Mouse (Mus musculus): ENCODE measurements around the gene Fez2. TPM values are rescaled to one million over a fixed set of nuclear protein-coding genes. Genes with fewer than 3 reads are reported as not detected.

Gene Fez2
- polyA plus RNA-seq, 1 experiment from 2014 or later: 43.0 TPM

GRCm38 (mm10) chr17:78444826-78445225 lies 26.9 kb upstream of the Fez2 start:
- H3K4me3 ChIP-seq: no peak overlapping the region
- no peak overlapping the region for H3K4me2 ChIP-seq (replicated peaks)
- H3K4me1 ChIP-seq: peaks cover 4% of the 10 kb centered on the region; the same call in 1 of the 2 replicates
- H3K27ac ChIP-seq: no peak overlapping the region
- no peaks in the 10 kb centered on the region for H3K27me3 ChIP-seq
- no peak for ATAC-seq (ENCODE audit: insufficient number of reproducible peaks, insufficient read depth, low FRiP score, low TSS enrichment)
- H3K9me3 ChIP-seq: no peaks in the 10 kb centered on the region
- no peak overlapping the region for H3K9ac ChIP-seq
- 73% methylated on average over 7 of the region's 7 CpGs for WGBS
- H3K36me3 ChIP-seq: no peaks in the 10 kb centered on the region

GRCm38 (mm10) chr17:78440771-78441170 lies 22.8 kb upstream of the Fez2 start:
- Histone ChIP-seq H3K27ac (no peak overlapping the region), H3K9ac (no peak overlapping the region), H3K36me3 (no peaks in the 10 kb centered on the region), H3K4me2 (replicated peaks) (no peak overlapping the region), H3K27me3 (no peaks in the 10 kb centered on the region), H3K4me1 (no peaks in the 10 kb centered on the region), H3K4me3 (no peak overlapping the region), H3K9me3 (no peaks in the 10 kb centered on the region)
- WGBS: 95% methylated on average over 2 of the region's 2 CpGs
- no peak for ATAC-seq (ENCODE audit: insufficient number of reproducible peaks, insufficient read depth, low FRiP score, low TSS enrichment)

- H3K9me3 ChIP-seq: no peaks in the 10 kb centered on the region
- H3K36me3 ChIP-seq: no peaks in the 10 kb centered on the region
- H3K4me1 ChIP-seq: no peaks in the 10 kb centered on the region
- H3K27me3 ChIP-seq: no peaks in the 10 kb centered on the region
- H3K4me2 ChIP-seq (replicated peaks): no peak overlapping the region
- no peak overlapping the region for H3K9ac ChIP-seq
- WGBS: 91% methylated on average over 4 of the region's 4 CpGs
- no peak overlapping the region for H3K4me3 ChIP-seq
- no peak for ATAC-seq (ENCODE audit: insufficient number of reproducible peaks, insufficient read depth, low FRiP score, low TSS enrichment)
- no peak overlapping the region for H3K27ac ChIP-seq
Measured at GRCm38 (mm10) chr17:78437161-78437560, 19.2 kb upstream of the Fez2 start.

GRCm38 (mm10) chr17:78435661-78436060 lies 17.7 kb upstream of the Fez2 start:
- ATAC-seq (ENCODE audit: insufficient number of reproducible peaks, insufficient read depth, low FRiP score, low TSS enrichment): no peak
- Histone ChIP-seq H3K9me3 (no peaks in the 10 kb centered on the region), H3K9ac (no peak overlapping the region), H3K4me3 (no peak overlapping the region), H3K36me3 (no peaks in the 10 kb centered on the region), H3K27ac (no peak overlapping the region), H3K27me3 (no peaks in the 10 kb centered on the region), H3K4me1 (no peaks in the 10 kb centered on the region), H3K4me2 (replicated peaks) (no peak overlapping the region)
- 86% methylated on average over 6 of the region's 6 CpGs for WGBS

- WGBS: 41% methylated on average over 1 of the region's 1 CpGs
- ATAC-seq (ENCODE audit: insufficient number of reproducible peaks, insufficient read depth, low FRiP score, low TSS enrichment): no peak
- no peaks in the 10 kb centered on the region for H3K4me1 ChIP-seq
- H3K4me3 ChIP-seq: no peak overlapping the region
- H3K4me2 ChIP-seq (replicated peaks): no peak overlapping the region
- no peak overlapping the region for H3K27ac ChIP-seq
- H3K27me3 ChIP-seq: no peaks in the 10 kb centered on the region
- no peaks in the 10 kb centered on the region for H3K36me3 ChIP-seq
- H3K9ac ChIP-seq: no peak overlapping the region
- no peaks in the 10 kb centered on the region for H3K9me3 ChIP-seq
Measured at GRCm38 (mm10) chr17:78434746-78435145, 16.8 kb upstream of the Fez2 start.

DNA sequence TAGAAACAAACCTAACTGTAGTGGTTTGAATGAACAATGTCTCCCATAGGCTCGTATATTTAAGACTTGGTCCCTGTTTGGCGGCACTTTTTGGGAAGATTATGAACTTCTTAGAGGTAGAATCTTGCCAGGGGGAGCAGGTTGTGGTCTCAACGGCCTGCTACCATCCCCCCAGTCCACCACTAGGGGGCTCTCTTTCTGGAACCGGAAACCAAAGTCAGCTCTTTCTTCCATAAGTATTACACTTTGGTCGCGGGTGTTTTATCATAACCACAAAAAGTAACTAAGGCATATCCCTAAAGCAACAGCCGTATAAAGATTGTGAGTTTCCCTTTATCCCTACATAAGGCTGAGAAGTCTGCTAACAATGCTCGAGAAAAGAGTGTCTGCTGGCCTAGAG lies 12.4 kb upstream of the Fez2 start:
- Histone ChIP-seq H3K27ac (no peak overlapping the region), H3K36me3 (no peaks in the 10 kb centered on the region), H3K27me3 (no peaks in the 10 kb centered on the region), H3K4me2 (replicated peaks) (no peak overlapping the region), H3K9ac (no peak overlapping the region), H3K4me1 (no peaks in the 10 kb centered on the region), H3K4me3 (no peak overlapping the region), H3K9me3 (no peaks in the 10 kb centered on the region)
- ATAC-seq (ENCODE audit: insufficient number of reproducible peaks, insufficient read depth, low FRiP score, low TSS enrichment): no peak
- WGBS: 57% methylated on average over 8 of the region's 8 CpGs

- ATAC-seq (ENCODE audit: insufficient number of reproducible peaks, insufficient read depth, low FRiP score, low TSS enrichment): no peak
- 85% methylated on average over 4 of the region's 4 CpGs for whole genome bisulfite sequencing
- Histone ChIP-seq H3K4me2 (replicated peaks) (no peak overlapping the region), H3K27me3 (0 out of 2 replicates have a peak, but pooled peaks cover 4% of the 10 kb centered on the region), H3K4me3 (no peak overlapping the region), H3K27ac (no peak overlapping the region), H3K36me3 (no peaks in the 10 kb centered on the region), H3K9ac (no peak overlapping the region), H3K4me1 (no peaks in the 10 kb centered on the region), H3K9me3 (no peaks in the 10 kb centered on the region)
Measured at GRCm38 (mm10) chr17:78429051-78429450, 11.1 kb upstream of the Fez2 start.

DNA sequence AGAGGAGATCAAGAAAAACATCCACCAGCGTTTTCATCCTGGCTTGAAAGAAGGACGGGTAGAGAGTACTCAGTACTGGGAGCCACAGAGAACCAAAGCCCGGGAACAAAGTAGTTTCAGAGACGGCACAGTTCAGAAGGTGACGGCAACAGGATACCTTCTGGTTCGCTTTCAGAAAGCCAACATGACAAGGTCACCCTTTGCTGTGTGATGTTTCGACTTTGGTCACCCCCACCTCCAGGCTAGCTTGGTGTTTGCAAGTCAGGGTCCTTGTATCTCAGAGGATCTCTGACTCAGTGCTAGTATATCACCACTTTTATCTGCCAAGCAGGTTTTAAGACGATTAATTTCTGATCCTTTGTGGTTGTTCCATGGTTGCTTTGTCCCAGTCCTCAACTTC lies 7.1 kb upstream of the Fez2 start:
- H3K4me1 ChIP-seq: no peaks in the 10 kb centered on the region
- no peak overlapping the region for H3K4me3 ChIP-seq
- H3K9me3 ChIP-seq: no peaks in the 10 kb centered on the region
- 74% methylated on average over 8 of the region's 8 CpGs for WGBS
- ATAC-seq (ENCODE audit: insufficient number of reproducible peaks, insufficient read depth, low FRiP score, low TSS enrichment): no peak
- no peaks in the 10 kb centered on the region for H3K36me3 ChIP-seq
- H3K9ac ChIP-seq: no peak overlapping the region
- no peak overlapping the region for H3K27ac ChIP-seq
- no peak overlapping the region for H3K4me2 ChIP-seq (replicated peaks)
- H3K27me3 ChIP-seq: 0 out of 2 replicates have a peak, but pooled peaks cover 4% of the 10 kb centered on the region

GRCm38 (mm10) chr17:78419216-78419615 lies 1.3 kb upstream of the Fez2 start:
- ATAC-seq (ENCODE audit: insufficient number of reproducible peaks, insufficient read depth, low FRiP score, low TSS enrichment): no peak
- H3K4me2 ChIP-seq (replicated peaks): no peak overlapping the region

GRCm38 (mm10) chr17:78415255-78415654 lies 2.7 kb downstream of the Fez2 start:
- Histone ChIP-seq H3K9me3 (no peaks in the 10 kb centered on the region), H3K9ac (no peak overlapping the region), H3K27ac (no peak overlapping the region), H3K4me2 (replicated peaks) (no peak overlapping the region), H3K36me3 (no peaks in the 10 kb centered on the region), H3K4me1 (peaks cover 3% of the 10 kb centered on the region; the same call in 1 of the 2 replicates), H3K27me3 (no peaks in the 10 kb centered on the region), H3K4me3 (no peak overlapping the region)
- ATAC-seq (ENCODE audit: insufficient number of reproducible peaks, insufficient read depth, low FRiP score, low TSS enrichment): no peak
- 84% methylated on average over 2 of the region's 2 CpGs for WGBS

More at GRCm38 (mm10) chr17:78419216-78419615, 1.3 kb upstream of the Fez2 start:
- no peak overlapping the region for H3K9ac ChIP-seq
- H3K4me1 ChIP-seq: peaks cover 3% of the 10 kb centered on the region; the same call in 1 of the 2 replicates
- WGBS: 74% methylated on average over 4 of the region's 4 CpGs
- no peaks in the 10 kb centered on the region for H3K9me3 ChIP-seq
- no peaks in the 10 kb centered on the region for H3K36me3 ChIP-seq
- no peaks in the 10 kb centered on the region for H3K27me3 ChIP-seq
- H3K27ac ChIP-seq: no peak overlapping the region
- no peak overlapping the region for H3K4me3 ChIP-seq

- H3K9ac ChIP-seq: no peak overlapping the region
- 44% methylated on average over 2 of the region's 2 CpGs for WGBS
- H3K9me3 ChIP-seq: no peaks in the 10 kb centered on the region
- no peaks in the 10 kb centered on the region for H3K4me1 ChIP-seq
- no peak overlapping the region for H3K4me2 ChIP-seq (replicated peaks)
- H3K27me3 ChIP-seq: no peaks in the 10 kb centered on the region
- H3K4me3 ChIP-seq: no peak overlapping the region
- no peak for ATAC-seq (ENCODE audit: insufficient number of reproducible peaks, insufficient read depth, low FRiP score, low TSS enrichment)
- H3K27ac ChIP-seq: no peak overlapping the region
- no peaks in the 10 kb centered on the region for H3K36me3 ChIP-seq
Measured at GRCm38 (mm10) chr17:78409900-78410299, 8.1 kb downstream of the Fez2 start.

DNA sequence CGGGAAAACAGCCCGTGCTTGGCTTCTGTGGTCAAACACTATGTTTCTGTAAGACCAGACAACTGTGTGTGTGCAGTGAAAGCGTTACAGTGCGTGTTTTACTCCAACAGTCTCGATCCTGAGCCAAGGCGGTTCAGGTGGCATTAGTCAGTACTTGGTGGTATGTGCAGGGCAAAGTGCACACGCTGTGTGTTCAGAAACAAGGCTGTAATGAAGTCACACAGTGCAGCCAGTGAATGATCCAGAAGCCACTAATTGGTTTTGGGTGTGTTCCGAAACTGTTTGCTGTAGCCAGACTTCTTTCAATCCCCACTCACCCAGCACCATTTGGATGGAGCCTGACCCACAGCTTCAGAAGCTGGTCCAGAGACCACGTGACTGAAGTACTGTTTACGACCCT lies 9.6 kb downstream of the Fez2 start:
- Histone ChIP-seq H3K9ac (no peak overlapping the region), H3K27me3 (no peaks in the 10 kb centered on the region), H3K27ac (no peak overlapping the region), H3K4me3 (no peak overlapping the region), H3K36me3 (peaks cover 11% of the 10 kb centered on the region; the same call in 1 of the 2 replicates), H3K4me1 (no peaks in the 10 kb centered on the region), H3K9me3 (no peaks in the 10 kb centered on the region), H3K4me2 (replicated peaks) (no peak overlapping the region)
- no peak for ATAC-seq (ENCODE audit: insufficient number of reproducible peaks, insufficient read depth, low FRiP score, low TSS enrichment)
- WGBS: 87% methylated on average over 10 of the region's 10 CpGs

DNA sequence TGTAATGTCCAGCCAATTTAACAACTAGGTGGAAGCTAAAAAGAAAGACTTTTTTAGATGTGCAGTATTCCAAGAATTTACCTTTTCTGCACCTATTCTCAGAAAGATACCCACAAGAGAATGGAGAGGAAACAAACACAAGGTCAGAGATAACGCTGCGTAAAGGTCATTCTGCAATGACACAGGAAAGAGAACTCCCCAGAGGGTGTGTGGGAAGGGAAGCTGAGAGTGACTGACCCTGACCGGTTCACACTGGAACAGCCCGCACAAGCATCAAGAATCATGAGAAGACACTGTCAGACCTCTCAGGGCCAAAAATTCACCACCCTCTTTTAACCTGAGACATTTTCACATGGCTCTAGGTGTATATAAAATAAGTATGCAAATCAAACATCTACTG lies 10.4 kb downstream of the Fez2 start:
- Histone ChIP-seq H3K36me3 (peaks cover 11% of the 10 kb centered on the region; the same call in 1 of the 2 replicates), H3K27me3 (no peaks in the 10 kb centered on the region), H3K4me2 (replicated peaks) (no peak overlapping the region), H3K4me3 (no peak overlapping the region), H3K9me3 (no peaks in the 10 kb centered on the region), H3K9ac (no peak overlapping the region), H3K4me1 (no peaks in the 10 kb centered on the region), H3K27ac (no peak overlapping the region)
- ATAC-seq (ENCODE audit: insufficient number of reproducible peaks, insufficient read depth, low FRiP score, low TSS enrichment): no peak
- 63% methylated on average over 4 of the region's 4 CpGs for WGBS
